Mouse (Mus musculus): Measurements from ENCODE around the gene Fbxo40.

The Fbxo40 gene

GRCm38 (mm10) chr16:36946459-36947159 is 43.7 kb downstream of the Fbxo40 start:
- DNase-seq = no peak

DNA sequence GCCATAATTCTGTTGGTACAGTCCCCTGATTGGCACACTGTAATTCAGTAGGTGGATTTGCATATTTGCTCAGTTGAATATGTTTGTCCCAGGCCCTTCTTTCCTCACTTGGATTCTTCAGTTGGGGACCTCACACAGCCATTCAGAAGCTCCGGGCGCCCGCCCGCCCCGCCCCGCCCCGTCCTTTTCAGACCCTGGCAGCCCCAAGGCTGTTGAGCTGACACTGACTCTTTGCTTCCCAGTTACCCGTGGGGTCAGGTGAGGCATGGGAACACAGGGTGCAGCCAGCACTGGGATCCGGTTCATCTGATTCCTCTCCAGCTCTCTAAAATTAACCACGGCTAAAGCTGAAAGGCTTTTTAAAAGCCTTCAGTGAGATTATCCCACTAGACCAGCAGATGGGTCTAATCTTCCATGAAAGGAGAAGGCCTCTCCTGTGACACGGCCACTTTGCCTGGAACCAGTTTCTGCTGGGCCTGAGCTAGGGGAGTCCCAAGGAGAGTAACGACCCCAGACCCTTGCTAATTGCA is 45.3 kb downstream of the Fbxo40 start:
- no peak for DNase-seq

GRCm38 (mm10) chr16:36943591-36943990 is 46.7 kb downstream of the Fbxo40 start:
- no peak for DNase-seq

- no peak for DNase-seq
Measured at GRCm38 (mm10) chr16:36941895-36942294, 48.4 kb downstream of the Fbxo40 start.

DNA sequence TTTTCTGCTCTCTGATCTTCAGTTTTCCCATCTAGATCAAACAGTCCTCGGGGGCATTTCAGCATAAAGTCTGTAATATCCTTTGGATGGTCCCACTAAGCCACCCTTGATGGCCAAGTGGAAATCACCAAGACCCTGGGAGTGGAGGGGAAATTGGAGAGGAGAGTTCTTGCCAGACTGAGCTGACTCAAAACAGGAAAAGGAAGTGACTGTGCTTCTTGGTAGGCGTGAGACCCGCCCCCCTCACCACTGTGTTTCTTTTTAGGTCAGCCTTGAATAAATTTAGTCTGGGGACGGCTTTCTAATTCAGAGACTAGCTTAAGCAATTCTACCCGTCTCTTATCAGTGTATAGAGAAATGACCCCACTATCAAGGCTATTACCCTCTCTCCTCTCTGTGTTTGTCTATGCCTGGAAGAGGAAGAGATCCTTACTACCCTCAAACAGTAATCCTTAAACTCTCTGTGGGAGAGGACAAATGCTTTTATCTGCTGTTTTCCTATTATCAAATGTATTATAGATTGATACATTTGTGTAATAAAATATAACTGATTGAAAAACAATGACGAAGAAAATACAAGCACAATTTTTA is 49.0 kb downstream of the Fbxo40 start:
- DNase-seq = peak; percentile 69 to 76

DNA sequence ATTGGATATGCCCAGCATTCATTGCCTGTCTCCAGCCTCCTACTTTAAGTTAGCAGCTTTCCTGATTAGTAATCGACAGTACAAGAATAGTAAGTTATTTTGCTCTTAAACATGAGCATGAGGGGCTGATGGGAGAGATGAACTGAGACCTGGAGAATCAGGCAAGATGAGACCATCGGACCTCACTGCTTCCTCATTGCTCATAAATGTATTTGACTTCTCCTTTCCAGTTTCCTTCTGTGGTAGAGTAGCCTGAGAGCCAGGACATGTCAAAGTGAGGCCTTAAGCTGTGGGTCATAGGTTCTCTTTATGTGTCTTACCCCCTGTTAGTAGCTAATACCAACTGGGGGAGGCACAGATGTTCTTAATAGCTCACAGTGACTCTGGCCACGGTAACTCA is 54.5 kb downstream of the Fbxo40 start:
- DNase-seq = peak; percentile 48 to 49

DNA sequence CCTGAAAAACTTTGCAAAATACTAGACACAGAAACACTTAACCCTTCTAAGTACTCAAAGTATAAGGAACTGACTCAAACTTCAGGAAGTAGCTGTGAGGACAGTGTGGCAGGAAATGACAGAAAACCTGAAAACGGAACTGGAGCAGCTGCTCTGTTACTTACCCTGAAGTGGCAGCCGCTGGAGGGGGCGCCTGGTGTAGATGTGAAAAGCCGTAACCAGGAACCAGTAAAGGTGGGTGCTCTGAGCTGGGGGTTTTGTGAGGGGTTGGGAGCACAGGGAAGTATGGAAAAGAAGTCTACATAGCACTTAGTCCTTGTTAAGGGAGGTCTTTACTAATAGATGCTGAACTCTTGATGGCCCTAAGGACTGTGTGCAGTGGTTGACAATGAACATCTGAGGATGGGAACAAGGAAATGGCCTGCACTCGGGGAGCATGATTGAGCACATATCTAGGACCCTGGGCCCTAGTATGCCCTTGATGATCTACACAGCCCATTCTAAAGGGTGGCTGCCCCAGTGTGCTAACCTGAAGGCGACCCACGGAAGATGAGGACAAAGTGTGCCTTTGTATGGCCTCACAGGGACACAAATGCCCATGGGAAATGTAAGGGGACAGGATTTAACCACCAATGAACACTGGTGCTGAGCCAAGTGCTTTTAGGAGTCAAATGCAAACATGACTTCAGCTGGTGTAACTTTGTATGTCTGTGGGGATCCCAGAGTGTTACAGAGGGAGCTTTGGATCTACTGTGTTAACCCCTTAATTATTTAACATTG is 55.2 kb downstream of the Fbxo40 start, which contains the start of gene Hcls1:
Hcls1 (plus strand) TSS at position 143 of the 780 bp plus-strand sequence.
- peak; percentile 82 to 83 for DNase-seq

- peak; percentile 52 to 58 for DNase-seq
Measured at GRCm38 (mm10) chr16:36934131-36934840, 56.0 kb downstream of the Fbxo40 start.

DNA sequence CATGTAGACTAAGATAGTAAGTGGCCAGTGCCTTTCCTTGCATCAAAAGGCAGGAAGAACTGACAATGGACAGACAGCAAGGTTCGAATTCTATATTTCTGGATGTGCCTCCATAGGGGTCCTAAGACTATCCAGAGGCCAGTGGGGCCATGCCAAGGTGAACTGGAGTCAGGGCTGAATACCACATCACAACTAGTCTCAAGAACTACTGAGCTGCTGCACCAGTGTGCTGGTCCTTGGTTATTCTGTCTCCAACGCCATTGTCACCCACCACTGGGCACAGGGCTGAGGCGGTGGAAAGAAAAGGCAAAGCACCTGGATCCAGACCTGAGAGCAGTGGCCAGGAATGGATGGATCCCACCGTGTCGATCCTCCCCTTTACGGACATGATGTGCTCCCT is 57.7 kb downstream of the Fbxo40 start:
- DNase-seq = no peak

GRCm38 (mm10) chr16:36931976-36932375 is 58.3 kb downstream of the Fbxo40 start:
- no peak for DNase-seq

GRCm38 (mm10) chr16:36931381-36931780 is 58.9 kb downstream of the Fbxo40 start:
- no peak for DNase-seq

GRCm38 (mm10) chr16:36930231-36931136 is 59.8 kb downstream of the Fbxo40 start:
- peak; percentile 46 for DNase-seq

DNA sequence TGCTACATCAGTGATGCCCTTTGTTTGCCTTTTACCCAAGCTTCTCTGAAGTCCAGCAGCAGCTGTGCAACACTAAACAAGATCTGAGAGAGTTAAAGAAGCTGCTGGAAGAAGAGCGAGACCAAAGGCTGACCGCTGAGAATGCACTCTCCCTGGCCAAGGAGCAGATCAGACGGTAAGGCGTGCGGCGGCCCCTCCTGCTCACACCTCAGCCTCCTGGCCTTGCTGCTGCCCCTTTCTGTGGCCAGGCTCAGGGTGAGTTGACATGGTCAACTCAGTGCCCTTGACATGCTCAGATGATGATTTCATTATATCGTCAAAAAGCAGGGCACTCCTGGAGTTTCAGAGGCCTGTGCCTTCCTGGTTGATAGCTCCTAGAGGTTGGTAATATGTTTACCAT is 61.1 kb downstream of the Fbxo40 start:
- DNase-seq = no peak

- no peak for DNase-seq
Measured at GRCm38 (mm10) chr16:36928106-36928500, 62.2 kb downstream of the Fbxo40 start.

- DNase-seq = no peak
Measured at GRCm38 (mm10) chr16:36927495-36928105, 62.7 kb downstream of the Fbxo40 start.

DNA sequence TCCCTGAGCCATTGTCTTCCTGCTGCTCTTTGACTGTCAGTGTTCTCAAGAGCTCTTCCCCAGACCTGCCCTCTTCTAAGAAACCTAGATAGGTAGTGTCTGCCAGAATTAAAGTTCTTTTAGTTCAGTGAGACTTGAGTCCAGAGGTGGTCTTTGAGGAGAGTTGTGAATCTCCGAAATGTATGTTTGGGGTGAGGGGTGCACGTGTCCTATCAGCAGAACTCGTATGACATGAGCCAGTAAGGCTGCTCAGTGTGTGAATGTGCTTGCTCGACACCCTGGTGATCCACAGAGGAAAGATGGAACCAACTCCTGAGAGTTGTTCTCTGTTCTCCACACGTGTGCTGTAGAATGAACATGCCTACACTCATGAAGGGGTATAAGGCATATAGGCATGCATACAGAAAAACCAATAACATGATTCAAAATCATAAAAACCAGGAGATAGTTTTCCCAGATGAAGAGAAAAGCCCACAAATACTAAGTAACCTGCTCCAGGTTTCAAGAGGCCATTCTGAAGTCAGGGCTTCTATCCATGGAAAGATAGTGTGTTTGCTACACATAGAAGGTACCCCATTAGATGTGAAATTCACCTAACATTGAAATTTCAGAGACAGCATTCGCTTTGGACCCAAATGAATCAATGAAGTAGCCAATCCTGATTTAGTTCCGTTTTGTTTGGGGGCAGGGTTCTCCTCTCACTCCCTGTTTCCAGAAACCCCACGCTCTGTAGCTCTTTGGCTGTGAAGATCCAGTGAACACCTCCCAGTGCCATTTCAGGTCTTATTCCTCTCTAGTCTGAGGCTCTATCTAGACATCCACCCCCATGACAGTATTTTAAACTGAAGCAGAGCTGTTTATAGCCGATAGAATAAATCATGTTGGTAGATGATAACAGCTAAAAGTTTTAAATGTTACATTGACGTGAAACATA is 63.5 kb downstream of the Fbxo40 start:
- no peak for DNase-seq

- DNase-seq = no peak
Measured at GRCm38 (mm10) chr16:36925797-36926196, 64.5 kb downstream of the Fbxo40 start.

DNA sequence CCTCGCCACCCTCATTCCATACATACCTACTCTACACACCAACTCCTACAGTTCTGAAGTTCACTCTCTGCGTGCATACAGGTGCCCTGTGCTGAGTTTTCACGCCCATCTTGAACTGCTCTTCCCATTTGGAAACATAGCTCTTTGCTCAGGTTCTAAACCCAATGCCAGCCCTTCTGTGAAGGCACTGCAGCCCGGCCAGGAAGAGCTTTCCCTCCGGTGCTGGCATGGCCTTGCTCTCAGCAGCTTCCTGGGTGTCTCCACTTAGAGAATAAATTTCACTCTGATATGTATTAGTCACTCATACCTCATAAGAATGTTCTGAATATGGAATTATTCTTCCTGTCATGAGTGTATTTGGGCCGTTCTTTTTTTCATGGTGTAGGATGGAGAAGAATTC is 64.9 kb downstream of the Fbxo40 start:
- DNase-seq = no peak

DNA sequence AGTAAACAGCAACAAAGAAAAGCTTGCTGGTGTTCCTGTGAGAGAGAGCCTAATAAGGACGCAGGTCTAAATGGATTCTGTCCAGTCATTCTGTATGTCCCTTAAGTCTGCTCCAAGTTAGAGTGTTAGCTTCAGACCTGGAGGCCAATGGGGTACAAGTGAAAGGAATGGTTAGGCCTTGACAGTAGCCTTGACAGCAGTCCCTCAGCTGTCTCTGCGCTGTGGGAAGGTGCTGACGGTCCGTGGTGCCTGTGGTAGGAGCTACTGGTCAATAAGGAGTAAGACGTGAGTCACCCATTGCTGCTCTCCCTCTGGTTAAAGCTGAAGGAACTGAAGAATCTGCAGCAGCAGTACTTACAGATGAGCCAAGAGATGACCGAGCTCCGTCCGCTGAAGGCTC is 66.0 kb downstream of the Fbxo40 start:
- no peak for DNase-seq

GRCm38 (mm10) chr16:36921980-36922379 is 68.3 kb downstream of the Fbxo40 start:
- DNase-seq = no peak

All from B cell, adult 2 months (primary cell).